Mouse (Mus musculus) megakaryocyte, embryonic 14.5 days (primary cell): ENCODE data around the gene Megf9.

Source experiments
- FLI1 ChIP-seq: IDR thresholded peaks from 2 replicates; pipeline ENCODE4 v1.6.1; 2012; ENCODE audit warnings: low read length, inconsistent platforms, mixed read lengths
- GATA1 ChIP-seq: IDR thresholded peaks from 3 replicates; pipeline ENCODE4 v1.6.1; 2012; ENCODE audit warnings: mixed read lengths, low read length, inconsistent platforms, borderline replicate concordance

DNA sequence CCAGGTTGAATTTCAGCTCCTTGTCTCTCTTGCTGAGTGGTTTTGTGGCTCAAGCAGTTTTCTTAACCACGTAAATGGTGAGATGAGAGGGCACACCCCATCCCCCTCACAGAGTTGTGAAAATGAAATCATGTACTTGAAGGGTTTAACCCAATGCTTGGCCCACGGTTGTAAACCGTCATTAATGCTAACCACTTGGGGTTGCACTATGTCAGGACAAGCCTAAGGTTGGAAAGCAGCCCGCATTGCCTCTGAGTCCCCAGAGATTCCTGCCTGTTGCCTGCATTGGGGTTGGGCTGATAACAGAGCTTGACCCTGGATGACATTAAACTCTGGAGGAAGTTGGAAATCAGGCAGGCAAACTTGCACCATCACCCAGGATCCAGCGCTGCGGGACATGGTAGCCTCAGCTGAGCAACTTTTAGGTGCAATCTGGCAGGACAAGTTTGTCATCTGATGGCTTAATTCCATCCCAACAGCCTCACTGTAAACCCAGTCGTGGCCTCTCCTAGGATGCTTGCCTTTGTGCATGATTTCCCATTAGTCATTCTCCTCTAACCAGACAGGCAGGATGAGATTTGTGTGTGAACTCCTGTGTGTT, 1.0 kb upstream of the Megf9 start:
- TF ChIP-seq GATA1: no peak
- no peak for TF ChIP-seq FLI1
